Mouse (Mus musculus): Measurements from ENCODE around the gene Treh.
A peak's percentile ranks its signal among the peaks of the same experiment; 100 is the strongest.

DNA sequence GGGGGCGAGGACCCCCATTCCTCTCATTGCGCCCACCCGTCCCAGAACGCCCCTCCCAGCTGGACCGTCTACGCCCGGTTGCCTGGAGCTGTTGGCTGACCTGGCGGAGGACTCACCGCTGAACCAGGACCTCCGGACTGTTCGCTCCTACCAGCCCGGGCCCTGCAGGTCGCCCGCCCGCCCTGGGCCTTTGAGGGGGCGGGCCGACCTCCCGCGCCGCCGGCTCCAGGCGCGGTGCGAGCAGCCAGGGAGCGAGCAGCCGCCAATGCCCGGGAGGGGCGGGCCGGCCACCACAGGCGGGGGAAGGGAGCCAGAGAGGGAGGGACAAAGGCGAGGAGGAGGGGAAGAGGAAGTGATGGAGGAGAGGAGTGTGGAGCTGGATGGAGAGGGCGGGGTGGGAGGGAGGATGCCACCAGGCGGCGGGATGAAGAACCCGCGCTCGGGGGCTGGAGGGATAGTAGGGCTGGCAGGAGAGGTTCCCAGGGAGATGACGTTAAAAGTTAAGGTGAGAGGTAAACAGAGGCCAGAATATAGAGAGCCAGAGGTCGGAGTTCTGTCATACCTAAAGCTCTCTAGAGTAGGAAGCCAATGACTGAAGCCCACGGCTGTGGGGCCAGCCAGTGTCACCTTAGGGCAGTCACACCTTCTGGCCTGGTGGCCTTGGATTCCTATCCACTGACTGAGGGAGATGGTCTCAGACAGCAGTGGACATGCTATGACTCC is 48.3 kb downstream of the Treh start:
- peak; percentile 38; the same call in 1 of the 2 replicates for TF ChIP-seq CTCF (IDR thresholded peaks at IDR 0.05; ENCODE audit: extremely low read depth, insufficient read length, insufficient replicate concordance, low read depth, low read length)
- peak; percentile 22; the same call in 1 of the 2 replicates for TF ChIP-seq POLR2A (IDR thresholded peaks at IDR 0.05; ENCODE audit: low read depth, low read length)

Data from small intestine, adult 2 months (tissue).